Mouse (Mus musculus): ENCODE measurements around the gene Fabp3. TPM values are rescaled to one million over a fixed set of nuclear protein-coding genes. Genes with fewer than 3 reads are reported as not detected.

Gene Fabp3
- total and polyA plus RNA-seq, 3 experiments, result 5,566 to 6,657 (median 6,234) TPM

DNA sequence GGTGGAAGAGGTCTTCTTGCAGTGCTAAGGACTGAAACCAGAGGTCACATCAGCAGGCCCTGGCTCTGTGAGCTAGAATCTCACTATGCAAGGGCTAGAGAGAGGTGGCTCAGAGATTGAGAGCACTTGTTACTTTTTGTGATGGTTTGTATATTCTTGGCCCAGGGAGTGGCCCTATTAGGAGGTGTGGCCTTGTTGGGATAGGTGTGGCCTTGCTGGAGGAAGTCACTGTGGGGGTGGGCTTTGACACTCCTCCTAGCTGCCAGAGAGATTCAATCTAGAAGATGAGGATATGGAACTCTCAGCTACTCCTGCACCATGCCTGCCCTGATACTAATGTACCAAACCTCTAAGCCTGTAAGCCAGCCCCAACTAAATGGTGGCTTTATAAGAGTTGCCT lies 49.6 kb downstream of the Fabp3 start:
- peaks cover 2% of the 10 kb centered on the region for H3K79me2 ChIP-seq (replicated peaks; ENCODE audit: control insufficient read depth, insufficient read depth, low read length)
- peaks cover 2% of the 10 kb centered on the region; the same call in 1 of the 2 replicates for H3K4me1 ChIP-seq (ENCODE audit: control insufficient read depth, insufficient read depth, low read length)
- no peak for TF ChIP-seq CTCF (IDR thresholded peaks at IDR 0.05)
- no peak for TF ChIP-seq POLR2A (IDR thresholded peaks at IDR 0.05; ENCODE audit: insufficient read depth, low read depth, low read length)
- no peak for TF ChIP-seq EP300 (IDR thresholded peaks at IDR 0.05; ENCODE audit: insufficient read depth, low read depth, low read length)
- no peak overlapping the region for H3K4me3 ChIP-seq
- no peaks in the 10 kb centered on the region; the same call in 1 of the 2 replicates for H3K36me3 ChIP-seq (ENCODE audit: control insufficient read depth, insufficient read depth, low read length)
- DNase-seq, result no peak
- H3K27ac ChIP-seq, result no peak overlapping the region
- intact Hi-C loops (cut with DNase I), result no loop called here
- H3K9ac ChIP-seq (ENCODE audit: low read depth, low read length), result no peak overlapping the region
- H3K27me3 ChIP-seq (ENCODE audit: control insufficient read depth, insufficient read depth, low read length), result no peaks in the 10 kb centered on the region

DNA sequence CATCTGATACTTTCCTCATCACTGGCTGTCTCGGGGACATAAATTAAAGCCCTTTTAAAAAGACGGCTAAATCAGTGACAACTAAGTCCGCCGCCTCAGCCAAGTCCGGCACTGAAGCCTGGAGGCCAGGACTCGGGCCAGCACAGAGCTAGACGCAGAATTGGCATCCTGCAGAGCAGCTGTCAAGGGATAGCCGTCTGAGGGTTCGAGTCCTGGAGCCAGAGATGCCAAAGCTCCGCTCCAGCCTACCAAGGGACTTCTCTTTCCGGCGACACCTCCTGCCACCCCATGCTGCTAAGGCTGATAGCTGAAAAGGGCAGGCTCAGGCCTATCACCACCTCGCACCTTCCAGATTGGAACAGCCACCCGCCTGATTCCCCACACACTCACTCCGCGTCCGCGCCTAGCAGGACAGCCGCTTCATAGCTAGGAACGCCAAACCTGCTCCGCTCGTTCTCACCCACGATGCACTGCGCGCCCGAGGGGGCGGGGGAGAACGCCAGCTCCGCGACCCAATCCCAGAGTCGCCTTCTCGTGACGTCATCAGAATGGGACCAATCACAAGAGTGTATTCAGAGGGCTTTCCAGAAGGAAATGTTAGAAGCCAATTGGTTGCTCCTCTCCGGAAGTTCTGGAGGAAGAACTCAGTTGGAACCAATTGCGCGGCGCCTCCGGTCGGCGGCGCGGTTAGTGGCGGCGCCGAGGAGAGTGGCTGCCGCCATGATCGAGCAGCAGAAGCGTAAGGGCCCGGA lies 51.3 kb downstream of the Fabp3 start, which contains the start of the genes Zcchc17 and Snrnp40:
Gene Zcchc17 (minus strand): TSS at position 458 of the 752 bp plus-strand sequence.
Gene Snrnp40 (plus strand): TSS at position 647 of the 752 bp plus-strand sequence.
- peaks cover 2% of the 10 kb centered on the region for H3K79me2 ChIP-seq (replicated peaks; ENCODE audit: control insufficient read depth, insufficient read depth, low read length)
- intact Hi-C loops (cut with DNase I), result no loop called here
- no peaks in the 10 kb centered on the region; the same call in 1 of the 2 replicates for H3K36me3 ChIP-seq (ENCODE audit: control insufficient read depth, insufficient read depth, low read length)
- H3K9ac ChIP-seq (ENCODE audit: low read depth, low read length), result peak within 1 kb of the TSS; percentile 82
- WGBS, result under 1% methylated on average over 49 of the region's 49 CpGs
- no peaks in the 10 kb centered on the region for H3K27me3 ChIP-seq (ENCODE audit: control insufficient read depth, insufficient read depth, low read length)
- H3K4me3 ChIP-seq, result peak within 1 kb of the TSS; percentile 82
- DNase-seq, result peak; percentile 97 to 98
- H3K4me1 ChIP-seq (ENCODE audit: control insufficient read depth, insufficient read depth, low read length), result peaks cover 2% of the 10 kb centered on the region; the same call in 1 of the 2 replicates
- peak within 1 kb of the TSS; percentile 90 for H3K27ac ChIP-seq
- TF ChIP-seq CTCF (IDR thresholded peaks at IDR 0.05) (peak; percentile 51), POLR2A (IDR thresholded peaks at IDR 0.05; ENCODE audit: insufficient read depth, low read depth, low read length) (peak; percentile 96), EP300 (IDR thresholded peaks at IDR 0.05; ENCODE audit: insufficient read depth, low read depth, low read length) (peak; percentile 78; the same call in 1 of the 2 replicates)

DNA sequence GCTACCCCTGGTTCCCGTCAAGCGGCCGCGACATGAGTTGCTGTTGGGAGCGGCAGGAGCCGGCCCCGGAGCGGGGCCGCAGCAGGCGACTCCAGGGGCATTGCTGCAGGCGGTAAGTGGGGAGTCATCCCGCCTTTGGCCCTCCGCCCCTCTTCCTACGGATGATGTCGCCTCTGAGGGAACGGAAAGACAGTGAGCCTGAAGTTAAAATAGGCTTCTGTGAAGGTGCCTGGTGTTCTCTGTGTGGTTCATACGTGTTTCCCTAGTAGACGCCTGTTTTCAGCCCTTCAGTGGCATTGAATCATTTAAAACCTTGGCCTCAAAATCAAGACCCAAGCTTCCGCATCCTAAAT lies 51.8 kb downstream of the Fabp3 start:
- H3K79me2 ChIP-seq (replicated peaks; ENCODE audit: control insufficient read depth, insufficient read depth, low read length), result peaks cover 2% of the 10 kb centered on the region
- DNase-seq, result no peak
- H3K27me3 ChIP-seq (ENCODE audit: control insufficient read depth, insufficient read depth, low read length), result no peaks in the 10 kb centered on the region
- H3K27ac ChIP-seq, result peak overlapping the region; percentile 90
- peak overlapping the region; percentile 82 for H3K4me3 ChIP-seq
- no peak for TF ChIP-seq POLR2A (IDR thresholded peaks at IDR 0.05; ENCODE audit: insufficient read depth, low read depth, low read length)
- TF ChIP-seq EP300 (IDR thresholded peaks at IDR 0.05; ENCODE audit: insufficient read depth, low read depth, low read length), result no peak
- TF ChIP-seq CTCF (IDR thresholded peaks at IDR 0.05), result no peak
- H3K36me3 ChIP-seq (ENCODE audit: control insufficient read depth, insufficient read depth, low read length), result no peaks in the 10 kb centered on the region; the same call in 1 of the 2 replicates
- peak overlapping the region; percentile 82 for H3K9ac ChIP-seq (ENCODE audit: low read depth, low read length)
- under 1% methylated on average over 19 of the region's 19 CpGs for WGBS
- intact Hi-C loops (cut with DNase I), result no loop called here
- H3K4me1 ChIP-seq (ENCODE audit: control insufficient read depth, insufficient read depth, low read length), result peaks cover 2% of the 10 kb centered on the region; the same call in 1 of the 2 replicates

Other genes with a start within 250 kb of the Fabp3 start
- gene Pef1, start 206.0 kb upstream of the Fabp3 start, total RNA-seq (2021), result 10 to 100 TPM; 31.4 to 38.0 TPM
- 59.3 and 63.7 TPM in 2 replicates for gene Pef1, start 206.0 kb upstream of the Fabp3 start, polyA plus RNA-seq (2012; rRNA removed)
- not detected for gene Hcrtr1, start 169.2 kb upstream of the Fabp3 start, total RNA-seq (2021)
- 0.23 and 0.27 TPM in 2 replicates for gene Hcrtr1, start 169.2 kb upstream of the Fabp3 start, polyA plus RNA-seq (2012; rRNA removed)
- 10 to 100 TPM; 56.4 to 68.6 TPM for gene Tinagl1, start 133.5 kb upstream of the Fabp3 start, total RNA-seq (2021)
- gene Tinagl1, start 133.5 kb upstream of the Fabp3 start, polyA plus RNA-seq (2012; rRNA removed), result 61.9 and 84.0 TPM in 2 replicates
- gene Gm853, start 86.2 kb upstream of the Fabp3 start, total RNA-seq (2021), result not detected
- not detected in 2 replicates for gene Gm853, start 86.2 kb upstream of the Fabp3 start, polyA plus RNA-seq (2012; rRNA removed)
- gene Serinc2, start 29.4 kb upstream of the Fabp3 start, total RNA-seq (2021), result 1 to 10 TPM; 1.8 to 2.8 TPM
- 1.4 and 1.8 TPM in 2 replicates for gene Serinc2, start 29.4 kb upstream of the Fabp3 start, polyA plus RNA-seq (2012; rRNA removed)
- not detected for gene Gm10570, start 79 bp downstream of the Fabp3 start, total RNA-seq (2021)
- gene Gm10570, start 79 bp downstream of the Fabp3 start, polyA plus RNA-seq (2012; rRNA removed), result 0.27 and 0.73 TPM in 2 replicates
- gene Zcchc17, start 51.3 kb downstream of the Fabp3 start, total RNA-seq (2021), result 10 to 100 TPM; 25.8 to 30.7 TPM
- 15.0 and 25.6 TPM in 2 replicates for gene Zcchc17, start 51.3 kb downstream of the Fabp3 start, polyA plus RNA-seq (2012; rRNA removed)
- 10 to 100 TPM; 14.5 to 14.9 TPM for gene Snrnp40, start 51.5 kb downstream of the Fabp3 start, total RNA-seq (2021)
- 15.7 and 22.6 TPM in 2 replicates for gene Snrnp40, start 51.5 kb downstream of the Fabp3 start, polyA plus RNA-seq (2012; rRNA removed)

All from heart, adult 2 months (tissue).